Mouse (Mus musculus): ENCODE data around the gene Cfap206.

DNA sequence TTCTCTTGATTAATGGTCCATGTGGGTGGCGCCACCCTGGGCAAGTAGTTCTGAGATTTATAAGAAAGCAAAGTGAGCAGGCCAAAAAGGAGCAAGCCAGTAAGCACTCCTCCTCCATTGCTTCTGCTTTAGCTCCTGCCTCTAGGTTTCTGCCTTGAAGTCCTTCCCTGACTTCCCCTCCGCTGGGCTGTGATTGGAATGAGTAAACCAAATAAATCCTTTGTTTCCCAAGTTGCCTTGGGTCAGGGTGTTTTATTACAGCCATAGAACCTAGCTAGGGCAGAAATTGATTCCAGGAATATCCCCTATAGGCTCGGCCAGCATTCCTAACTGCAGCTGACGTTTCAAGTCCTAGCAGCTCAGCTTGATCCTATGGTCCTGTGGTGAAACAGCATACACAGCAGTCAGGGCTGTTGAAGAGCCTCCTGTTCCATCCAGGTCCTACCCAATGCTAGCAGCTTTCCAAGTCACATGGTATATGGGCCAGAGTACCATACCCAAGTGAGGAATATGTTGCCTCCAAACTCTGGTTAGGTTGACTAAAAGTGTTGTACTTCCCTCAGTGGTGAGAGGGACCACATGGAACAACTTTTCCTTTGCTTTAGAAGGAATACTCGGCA is 90.2 kb downstream of the Cfap206 start:
- TF ChIP-seq CTCF (IDR thresholded peaks at IDR 0.05; ENCODE audit: control insufficient read depth, insufficient read depth, insufficient read length) (no peak), MAX (IDR thresholded peaks at IDR 0.05) (no peak)

Data from C2C12 (cell line).